Mouse (Mus musculus) left cerebral cortex, postnatal 4 days (tissue): ENCODE results near the gene Acaca. TPM values are rescaled to one million over a fixed set of nuclear protein-coding genes. Genes with fewer than 3 reads are reported as not detected.

Source experiments
- DNase-seq: peaks from one replicate; pipeline ENCODE4 v3.0.0-alpha.2; 2022
- intact Hi-C: fragments of 180-260 bp; cut with DNase I; formaldehyde crosslinking; loops from one replicate; pipeline ENCODE4 v1.15.1; 2025
- total RNA-seq, 2 experiments: library from RNA; stranded (reverse); gene quantifications; 2 replicates each; pipeline ENCODE4 v1.2.3; 2021

Acaca gene
- total RNA-seq, 2 experiments from 2014 or later = 186 to 187 TPM

GRCm38 (mm10) chr11:84440402-84440801, 310.9 kb downstream of the Acaca start:
- intact Hi-C loops = no loop called here
- DNase-seq = no peak

- DNase-seq = no peak
- intact Hi-C loops = no loop called here
These were observed 313.3 kb downstream of the Acaca start for GRCm38 (mm10) chr11:84442554-84443331.

Other genes with a start within 250 kb of the Acaca start
- gene Ddx52, start 187.6 kb upstream of the Acaca start, total RNA-seq = 10 to 100 TPM; 13.3 to 15.2 TPM
- gene Synrg, start 165.2 kb upstream of the Acaca start, total RNA-seq = 10 to 100 TPM; 58.9 to 63.6 TPM
- gene Dusp14, start 60.4 kb upstream of the Acaca start, total RNA-seq = 1 to 10 TPM; 6.3 to 7.1 TPM
- 10 to 100 TPM; 41.0 to 46.5 TPM for gene Tada2a, start 72 bp upstream of the Acaca start, total RNA-seq
- gene Gm11437, start 37.8 kb downstream of the Acaca start, total RNA-seq = not detected